Mouse (Mus musculus) Patski (cell line): ENCODE results near the gene D5Ertd579e. TPM values are rescaled to one million over a fixed set of nuclear protein-coding genes. Genes with fewer than 3 reads are reported as not detected.
A peak's percentile ranks its signal among the peaks of the same experiment; 100 is the strongest.

Experiments used
- ATAC-seq: fragments of 100-300 bp; one replicate; pipeline ENCODE4 v1.8.0; 2021
- CTCF ChIA-PET: fragments of 350-600 bp; sonication (Branson Sonifier 250); formaldehyde crosslinking; loops from one replicate; lab custom pipeline; 2022; ENCODE audit warnings: inconsistent platforms; lab: Charles Lee
- POLR2A ChIA-PET: fragments of 350-600 bp; sonication (Branson Sonifier 250); formaldehyde crosslinking; loops from one replicate; lab custom pipeline; 2022; ENCODE audit warnings: antibody characterized with exemption, inconsistent platforms; lab: Charles Lee
- DNase-seq: peaks from one replicate; pipeline ENCODE4 v3.0.0-alpha.2; 2011; ENCODE audit warnings: low read depth, low spot score
- H3K27me3 ChIP-seq: fragments of 371-371 bp; one replicate; pipeline ENCODE4 v1.5.1; 2021
- CTCF ChIP-seq: fragments of 100-300 bp; IDR thresholded peaks from one replicate; pipeline ENCODE4 v1.5.1; 2021
- in situ Hi-C: fragments of 300-500 bp; cut with MboI; formaldehyde crosslinking; loops from 3 replicates; pipeline ENCODE4 v1.11.1; 2018; ENCODE audit warnings: low pct_unique_long_range_greater_than_20kb, mixed read lengths
- polyA plus RNA-seq: library from polyadenylated mRNA; unstranded; gene quantifications from one replicate; pipeline ENCODE4 v1.2.3, GENCODE M21; 2021

The D5Ertd579e gene
- polyA plus RNA-seq, 1 experiment from 2014 or later = 71.5 TPM

GRCm38 (mm10) chr5:36712553-36713534 lies 17.0 kb upstream of the D5Ertd579e start:
- in situ Hi-C loops = no loop called here
- POLR2A ChIA-PET = interaction anchor here (0.7 to 1.8 kb wide), 7 partner anchors 10 to 133 kb away, joined by 3 to 7 read pairs (median 5); partner anchors contain the start of gene D5Ertd579e
- CTCF ChIA-PET = interaction anchor here (0.9 to 6.8 kb wide), 7 partner anchors 10 to 26 kb away, joined by 3 to 52 read pairs (median 5); partner anchors contain the start of gene D5Ertd579e
- ATAC-seq (peak; percentile 96), DNase-seq (peak; percentile 99)
- no peaks in the 10 kb centered on the region for H3K27me3 ChIP-seq
- no peak for TF ChIP-seq CTCF

GRCm38 (mm10) chr5:36711863-36712262 lies 16.0 kb upstream of the D5Ertd579e start:
- ChIA-PET POLR2A (interaction anchor here (0.7 to 1.8 kb wide), 6 partner anchors 11 to 132 kb away, joined by 3 to 7 read pairs (median 4); partner anchors contain the start of gene D5Ertd579e), CTCF (interaction anchor here (1.6 to 6.8 kb wide), 4 partner anchors 11 to 27 kb away, joined by 5 to 52 read pairs (median 16); no protein-coding TSS in a partner anchor)
- in situ Hi-C loops = no loop called here
- ATAC-seq = no peak
- no peaks in the 10 kb centered on the region for H3K27me3 ChIP-seq
- DNase-seq = no peak
- TF ChIP-seq CTCF = no peak

- no peaks in the 10 kb centered on the region for H3K27me3 ChIP-seq
- in situ Hi-C loops = no loop called here
- DNase-seq (no peak), ATAC-seq (no peak)
- ChIA-PET POLR2A (no interaction called here), CTCF (no interaction called here)
- TF ChIP-seq CTCF = no peak
These were observed 10.0 kb upstream of the D5Ertd579e start for GRCm38 (mm10) chr5:36705792-36706191.

- no peak for TF ChIP-seq CTCF
- in situ Hi-C loops = no loop called here
- CTCF ChIA-PET = interaction anchor here (1.5 kb wide), 1 partner anchor 10 kb away, joined by 3 read pairs; no protein-coding TSS in a partner anchor
These were observed 9.6 kb upstream of the D5Ertd579e start for GRCm38 (mm10) chr5:36705390-36705789.

GRCm38 (mm10) chr5:36704684-36705083 lies 8.9 kb upstream of the D5Ertd579e start:
- ATAC-seq = no peak
- POLR2A ChIA-PET = no interaction called here
- no peaks in the 10 kb centered on the region for H3K27me3 ChIP-seq
- CTCF ChIA-PET = interaction anchor here (1.5 kb wide), 1 partner anchor 11 kb away, joined by 3 read pairs; no protein-coding TSS in a partner anchor
- no peak for DNase-seq
- no peak for TF ChIP-seq CTCF
- in situ Hi-C loops = no loop called here

More at GRCm38 (mm10) chr5:36705390-36705789, 9.6 kb upstream of the D5Ertd579e start:
- POLR2A ChIA-PET = no interaction called here
- H3K27me3 ChIP-seq = no peaks in the 10 kb centered on the region
- ATAC-seq (no peak), DNase-seq (no peak)

GRCm38 (mm10) chr5:36700939-36701620 lies 5.3 kb upstream of the D5Ertd579e start:
- in situ Hi-C loops = no loop called here
- ATAC-seq = no peak

GRCm38 (mm10) chr5:36698689-36699088 lies 2.9 kb upstream of the D5Ertd579e start:
- H3K27me3 ChIP-seq = no peaks in the 10 kb centered on the region
- no peak for TF ChIP-seq CTCF
- in situ Hi-C loops = loop anchor here (5.0 kb wide), 1 partner anchor 39 kb away; no protein-coding TSS in a partner anchor
- DNase-seq = no peak
- CTCF ChIA-PET = interaction anchor here (1.3 to 2.2 kb wide), 5 partner anchors 13 to 100 kb away, joined by 3 to 7 read pairs (median 5); no protein-coding TSS in a partner anchor
- no peak for ATAC-seq
- POLR2A ChIA-PET = interaction anchor here (0.6 to 1.2 kb wide), 5 partner anchors 14 to 1092 kb away, joined by 3 to 7 read pairs (median 4); no protein-coding TSS in a partner anchor

More at GRCm38 (mm10) chr5:36700939-36701620, 5.3 kb upstream of the D5Ertd579e start:
- POLR2A ChIA-PET = no interaction called here
- H3K27me3 ChIP-seq = no peaks in the 10 kb centered on the region
- TF ChIP-seq CTCF = no peak
- CTCF ChIA-PET = interaction anchor here (1.4 kb wide), 1 partner anchor 10 kb away, joined by 5 read pairs; no protein-coding TSS in a partner anchor
- no peak for DNase-seq

- DNase-seq = no peak
- POLR2A ChIA-PET = interaction anchor here (0.6 to 1.2 kb wide), 5 partner anchors 13 to 1092 kb away, joined by 3 to 7 read pairs (median 4); no protein-coding TSS in a partner anchor
- CTCF ChIA-PET = interaction anchor here (1.3 to 2.2 kb wide), 5 partner anchors 14 to 99 kb away, joined by 3 to 7 read pairs (median 5); no protein-coding TSS in a partner anchor
- in situ Hi-C loops = loop anchor here (5.0 kb wide), 1 partner anchor 39 kb away; no protein-coding TSS in a partner anchor
- H3K27me3 ChIP-seq = no peaks in the 10 kb centered on the region
- no peak for TF ChIP-seq CTCF
- no peak for ATAC-seq
These were observed 2.3 kb upstream of the D5Ertd579e start for GRCm38 (mm10) chr5:36698067-36698670.
